Mouse (Mus musculus): Measurements from ENCODE around the gene Tmem212.

The Tmem212 gene

GRCm38 (mm10) chr3:27871891-27872290 lies 24.3 kb downstream of the Tmem212 start:
- DNase-seq (ENCODE audit: low read depth, low spot score) = no peak
- Histone ChIP-seq H3K36me3 (ENCODE audit: control insufficient read depth, insufficient read depth, low read length, poor library complexity, severe bottlenecking) (no peaks in the 10 kb centered on the region), H3K27me3 (ENCODE audit: control insufficient read depth, insufficient read depth, low read length, poor library complexity, severe bottlenecking) (no peaks in the 10 kb centered on the region)

- no peak for DNase-seq (ENCODE audit: low read depth, low spot score)
- no peaks in the 10 kb centered on the region for H3K36me3 ChIP-seq (ENCODE audit: control insufficient read depth, insufficient read depth, low read length, poor library complexity, severe bottlenecking)
- no peaks in the 10 kb centered on the region for H3K27me3 ChIP-seq (ENCODE audit: control insufficient read depth, insufficient read depth, low read length, poor library complexity, severe bottlenecking)
Observed at GRCm38 (mm10) chr3:27871371-27871770, 24.8 kb downstream of the Tmem212 start.

- no peaks in the 10 kb centered on the region for H3K27me3 ChIP-seq (ENCODE audit: control insufficient read depth, insufficient read depth, low read length, poor library complexity, severe bottlenecking)
- DNase-seq (ENCODE audit: low read depth, low spot score) = no peak
Observed at GRCm38 (mm10) chr3:27868681-27869080, 27.5 kb downstream of the Tmem212 start.

GRCm38 (mm10) chr3:27867731-27868130 lies 28.4 kb downstream of the Tmem212 start:
- Histone ChIP-seq H3K27me3 (ENCODE audit: control insufficient read depth, insufficient read depth, low read length, poor library complexity, severe bottlenecking) (no peaks in the 10 kb centered on the region), H3K36me3 (ENCODE audit: control insufficient read depth, insufficient read depth, low read length, poor library complexity, severe bottlenecking) (no peaks in the 10 kb centered on the region)
- DNase-seq (ENCODE audit: low read depth, low spot score) = no peak

More at GRCm38 (mm10) chr3:27868681-27869080, 27.5 kb downstream of the Tmem212 start:
- H3K36me3 ChIP-seq (ENCODE audit: control insufficient read depth, insufficient read depth, low read length, poor library complexity, severe bottlenecking) = no peaks in the 10 kb centered on the region

- Histone ChIP-seq H3K27me3 (ENCODE audit: control insufficient read depth, insufficient read depth, low read length, poor library complexity, severe bottlenecking) (no peaks in the 10 kb centered on the region), H3K36me3 (ENCODE audit: control insufficient read depth, insufficient read depth, low read length, poor library complexity, severe bottlenecking) (no peaks in the 10 kb centered on the region)
- no peak for DNase-seq (ENCODE audit: low read depth, low spot score)
Observed at GRCm38 (mm10) chr3:27862821-27863740, 33.1 kb downstream of the Tmem212 start.

GRCm38 (mm10) chr3:27861601-27862000 lies 34.6 kb downstream of the Tmem212 start:
- no peaks in the 10 kb centered on the region for H3K36me3 ChIP-seq (ENCODE audit: control insufficient read depth, insufficient read depth, low read length, poor library complexity, severe bottlenecking)
- DNase-seq (ENCODE audit: low read depth, low spot score) = no peak
- H3K27me3 ChIP-seq (ENCODE audit: control insufficient read depth, insufficient read depth, low read length, poor library complexity, severe bottlenecking) = no peaks in the 10 kb centered on the region

GRCm38 (mm10) chr3:27861086-27861485 lies 35.1 kb downstream of the Tmem212 start:
- no peak for DNase-seq (ENCODE audit: low read depth, low spot score)
- Histone ChIP-seq H3K36me3 (ENCODE audit: control insufficient read depth, insufficient read depth, low read length, poor library complexity, severe bottlenecking) (no peaks in the 10 kb centered on the region), H3K27me3 (ENCODE audit: control insufficient read depth, insufficient read depth, low read length, poor library complexity, severe bottlenecking) (no peaks in the 10 kb centered on the region)

- no peaks in the 10 kb centered on the region for H3K27me3 ChIP-seq (ENCODE audit: control insufficient read depth, insufficient read depth, low read length, poor library complexity, severe bottlenecking)
- H3K36me3 ChIP-seq (ENCODE audit: control insufficient read depth, insufficient read depth, low read length, poor library complexity, severe bottlenecking) = no peaks in the 10 kb centered on the region
- no peak for DNase-seq (ENCODE audit: low read depth, low spot score)
Observed at GRCm38 (mm10) chr3:27859161-27859561, 37.0 kb downstream of the Tmem212 start.

- no peaks in the 10 kb centered on the region for H3K27me3 ChIP-seq (ENCODE audit: control insufficient read depth, insufficient read depth, low read length, poor library complexity, severe bottlenecking)
- H3K36me3 ChIP-seq (ENCODE audit: control insufficient read depth, insufficient read depth, low read length, poor library complexity, severe bottlenecking) = no peaks in the 10 kb centered on the region
Observed at GRCm38 (mm10) chr3:27858441-27859115, 37.6 kb downstream of the Tmem212 start.

GRCm38 (mm10) chr3:27856288-27856687 lies 39.9 kb downstream of the Tmem212 start:
- no peaks in the 10 kb centered on the region for H3K36me3 ChIP-seq (ENCODE audit: control insufficient read depth, insufficient read depth, low read length, poor library complexity, severe bottlenecking)
- DNase-seq (ENCODE audit: low read depth, low spot score) = no peak
- H3K27me3 ChIP-seq (ENCODE audit: control insufficient read depth, insufficient read depth, low read length, poor library complexity, severe bottlenecking) = no peaks in the 10 kb centered on the region

More at GRCm38 (mm10) chr3:27858441-27859115, 37.6 kb downstream of the Tmem212 start:
- no peak for DNase-seq (ENCODE audit: low read depth, low spot score)

GRCm38 (mm10) chr3:27854431-27855180 lies 41.6 kb downstream of the Tmem212 start:
- Histone ChIP-seq H3K27me3 (ENCODE audit: control insufficient read depth, insufficient read depth, low read length, poor library complexity, severe bottlenecking) (no peaks in the 10 kb centered on the region), H3K36me3 (ENCODE audit: control insufficient read depth, insufficient read depth, low read length, poor library complexity, severe bottlenecking) (no peaks in the 10 kb centered on the region)
- no peak for DNase-seq (ENCODE audit: low read depth, low spot score)

- H3K36me3 ChIP-seq (ENCODE audit: control insufficient read depth, insufficient read depth, low read length, poor library complexity, severe bottlenecking) = no peaks in the 10 kb centered on the region
- H3K27me3 ChIP-seq (ENCODE audit: control insufficient read depth, insufficient read depth, low read length, poor library complexity, severe bottlenecking) = no peaks in the 10 kb centered on the region
- DNase-seq (ENCODE audit: low read depth, low spot score) = no peak
Observed at GRCm38 (mm10) chr3:27843266-27843665, 52.9 kb downstream of the Tmem212 start.

GRCm38 (mm10) chr3:27842856-27843255 lies 53.3 kb downstream of the Tmem212 start:
- Histone ChIP-seq H3K36me3 (ENCODE audit: control insufficient read depth, insufficient read depth, low read length, poor library complexity, severe bottlenecking) (no peaks in the 10 kb centered on the region), H3K27me3 (ENCODE audit: control insufficient read depth, insufficient read depth, low read length, poor library complexity, severe bottlenecking) (no peaks in the 10 kb centered on the region)
- DNase-seq (ENCODE audit: low read depth, low spot score) = no peak

- no peaks in the 10 kb centered on the region for H3K27me3 ChIP-seq (ENCODE audit: control insufficient read depth, insufficient read depth, low read length, poor library complexity, severe bottlenecking)
- DNase-seq (ENCODE audit: low read depth, low spot score) = no peak
Observed at GRCm38 (mm10) chr3:27840311-27840710, 55.9 kb downstream of the Tmem212 start.

More at GRCm38 (mm10) chr3:27840311-27840710, 55.9 kb downstream of the Tmem212 start:
- H3K36me3 ChIP-seq (ENCODE audit: control insufficient read depth, insufficient read depth, low read length, poor library complexity, severe bottlenecking) = no peaks in the 10 kb centered on the region

Measured in splenic B cell, adult 2 months (primary cell).